Mouse (Mus musculus) liver, adult 2 months (tissue): ENCODE measurements around the gene Slc39a11.

ENCODE experiments used
- CTCF ChIP-seq: fragments of 200-500 bp; IDR thresholded peaks from 2 replicates; pipeline ENCODE4 v1.5.1; 2011; ENCODE audit warnings: low read depth, low read length, control low read depth
- POLR2A ChIP-seq: fragments of 200-500 bp; IDR thresholded peaks from 2 replicates; pipeline ENCODE4 v1.6.1; 2011; ENCODE audit warnings: low read length, control low read depth; ENCODE audit not compliant: insufficient read depth; ENCODE audit errors: extremely low read depth

DNA sequence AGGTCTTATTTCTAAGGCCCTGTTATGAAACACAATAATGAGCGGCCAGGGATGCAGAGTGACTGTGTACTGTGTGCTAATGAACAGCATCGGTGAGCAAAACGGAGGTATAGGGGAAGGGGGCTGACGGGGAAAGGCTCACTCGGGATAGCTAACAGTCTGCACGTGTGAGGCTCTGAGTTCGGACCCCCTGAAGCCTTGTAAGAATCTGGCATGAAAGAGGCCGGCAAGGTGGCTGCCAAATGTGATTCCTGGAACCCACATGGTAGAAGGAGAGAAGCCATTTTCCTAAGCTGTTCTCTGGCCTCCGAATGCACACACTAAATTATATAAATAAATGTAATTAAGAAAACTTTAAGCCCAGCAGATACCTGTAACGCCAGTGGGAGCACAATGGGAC lies 276.0 kb downstream of the Slc39a11 start:
- TF ChIP-seq CTCF (no peak), POLR2A (no peak)
